Mouse (Mus musculus): ENCODE results near the gene Eps8. TPM values are rescaled to one million over a fixed set of nuclear protein-coding genes. Genes with fewer than 3 reads are reported as not detected.

Eps8 gene
- polyA plus RNA-seq, 1 experiment, result 17.7 TPM

- no peaks in the 10 kb centered on the region for H3K27me3 ChIP-seq (ENCODE audit: control insufficient read depth, insufficient read depth, low read length, poor library complexity, severe bottlenecking)
- H3K9ac ChIP-seq (ENCODE audit: low read depth, poor library complexity, severe bottlenecking), result no peak overlapping the region
- H3K27ac ChIP-seq (ENCODE audit: insufficient read depth, low read length), result no peak overlapping the region
- no peaks in the 10 kb centered on the region for H3K9me3 ChIP-seq (replicated peaks; ENCODE audit: control insufficient read depth, insufficient read depth, low read length, poor library complexity, severe bottlenecking)
- peaks cover 1% of the 10 kb centered on the region for H3K4me1 ChIP-seq (ENCODE audit: control insufficient read depth, insufficient read depth, low read length)
- TF ChIP-seq POLR2A (IDR thresholded peaks at IDR 0.05; ENCODE audit: insufficient read depth, low read length) (no peak), CTCF (IDR thresholded peaks at IDR 0.05; ENCODE audit: low read depth, low read length) (no peak), EP300 (IDR thresholded peaks at IDR 0.05; ENCODE audit: insufficient read depth, low read depth, low read length) (no peak)
- no peaks in the 10 kb centered on the region for H3K36me3 ChIP-seq (ENCODE audit: control insufficient read depth, insufficient read depth, low read length, poor library complexity, severe bottlenecking)
- no peak overlapping the region for H3K4me3 ChIP-seq (ENCODE audit: low read depth, low read length)
Observed at GRCm38 (mm10) chr6:137570019-137570418, 84.7 kb downstream of the Eps8 start.

GRCm38 (mm10) chr6:137569071-137569470 lies 85.6 kb downstream of the Eps8 start:
- Histone ChIP-seq H3K9ac (ENCODE audit: low read depth, poor library complexity, severe bottlenecking) (no peak overlapping the region), H3K36me3 (ENCODE audit: control insufficient read depth, insufficient read depth, low read length, poor library complexity, severe bottlenecking) (no peaks in the 10 kb centered on the region), H3K4me1 (ENCODE audit: control insufficient read depth, insufficient read depth, low read length) (peaks cover 1% of the 10 kb centered on the region), H3K27me3 (ENCODE audit: control insufficient read depth, insufficient read depth, low read length, poor library complexity, severe bottlenecking) (no peaks in the 10 kb centered on the region), H3K4me3 (ENCODE audit: low read depth, low read length) (no peak overlapping the region), H3K9me3 (replicated peaks; ENCODE audit: control insufficient read depth, insufficient read depth, low read length, poor library complexity, severe bottlenecking) (no peaks in the 10 kb centered on the region), H3K27ac (ENCODE audit: insufficient read depth, low read length) (no peak overlapping the region)
- TF ChIP-seq EP300 (IDR thresholded peaks at IDR 0.05; ENCODE audit: insufficient read depth, low read depth, low read length), result no peak
- no peak for TF ChIP-seq POLR2A (IDR thresholded peaks at IDR 0.05; ENCODE audit: insufficient read depth, low read length)
- no peak for TF ChIP-seq CTCF (IDR thresholded peaks at IDR 0.05; ENCODE audit: low read depth, low read length)

- H3K4me1 ChIP-seq (ENCODE audit: control insufficient read depth, insufficient read depth, low read length), result peaks cover 3% of the 10 kb centered on the region
- H3K9me3 ChIP-seq (replicated peaks; ENCODE audit: control insufficient read depth, insufficient read depth, low read length, poor library complexity, severe bottlenecking), result no peaks in the 10 kb centered on the region
- no peaks in the 10 kb centered on the region for H3K27me3 ChIP-seq (ENCODE audit: control insufficient read depth, insufficient read depth, low read length, poor library complexity, severe bottlenecking)
- H3K4me3 ChIP-seq (ENCODE audit: low read depth, low read length), result no peak overlapping the region
- H3K36me3 ChIP-seq (ENCODE audit: control insufficient read depth, insufficient read depth, low read length, poor library complexity, severe bottlenecking), result no peaks in the 10 kb centered on the region
- TF ChIP-seq CTCF (IDR thresholded peaks at IDR 0.05; ENCODE audit: low read depth, low read length) (no peak), POLR2A (IDR thresholded peaks at IDR 0.05; ENCODE audit: insufficient read depth, low read length) (no peak), EP300 (IDR thresholded peaks at IDR 0.05; ENCODE audit: insufficient read depth, low read depth, low read length) (no peak)
- H3K27ac ChIP-seq (ENCODE audit: insufficient read depth, low read length), result no peak overlapping the region
- no peak overlapping the region for H3K9ac ChIP-seq (ENCODE audit: low read depth, poor library complexity, severe bottlenecking)
Observed at GRCm38 (mm10) chr6:137565890-137566289, 88.8 kb downstream of the Eps8 start.

- no peak for TF ChIP-seq CTCF (IDR thresholded peaks at IDR 0.05; ENCODE audit: low read depth, low read length)
- no peak for TF ChIP-seq POLR2A (IDR thresholded peaks at IDR 0.05; ENCODE audit: insufficient read depth, low read length)
- no peak overlapping the region for H3K27ac ChIP-seq (ENCODE audit: insufficient read depth, low read length)
- no peak overlapping the region for H3K4me3 ChIP-seq (ENCODE audit: low read depth, low read length)
- peaks cover 5% of the 10 kb centered on the region for H3K4me1 ChIP-seq (ENCODE audit: control insufficient read depth, insufficient read depth, low read length)
- H3K27me3 ChIP-seq (ENCODE audit: control insufficient read depth, insufficient read depth, low read length, poor library complexity, severe bottlenecking), result no peaks in the 10 kb centered on the region
- H3K9me3 ChIP-seq (replicated peaks; ENCODE audit: control insufficient read depth, insufficient read depth, low read length, poor library complexity, severe bottlenecking), result no peaks in the 10 kb centered on the region
- no peak overlapping the region for H3K9ac ChIP-seq (ENCODE audit: low read depth, poor library complexity, severe bottlenecking)
- H3K36me3 ChIP-seq (ENCODE audit: control insufficient read depth, insufficient read depth, low read length, poor library complexity, severe bottlenecking), result no peaks in the 10 kb centered on the region
Observed at GRCm38 (mm10) chr6:137565454-137565853, 89.2 kb downstream of the Eps8 start.

- Histone ChIP-seq H3K9ac (ENCODE audit: low read depth, poor library complexity, severe bottlenecking) (no peak overlapping the region), H3K36me3 (ENCODE audit: control insufficient read depth, insufficient read depth, low read length, poor library complexity, severe bottlenecking) (no peaks in the 10 kb centered on the region), H3K9me3 (replicated peaks; ENCODE audit: control insufficient read depth, insufficient read depth, low read length, poor library complexity, severe bottlenecking) (no peaks in the 10 kb centered on the region), H3K4me3 (ENCODE audit: low read depth, low read length) (no peak overlapping the region), H3K27ac (ENCODE audit: insufficient read depth, low read length) (no peak overlapping the region), H3K4me1 (ENCODE audit: control insufficient read depth, insufficient read depth, low read length) (peaks cover 6% of the 10 kb centered on the region), H3K27me3 (ENCODE audit: control insufficient read depth, insufficient read depth, low read length, poor library complexity, severe bottlenecking) (no peaks in the 10 kb centered on the region)
- TF ChIP-seq POLR2A (IDR thresholded peaks at IDR 0.05; ENCODE audit: insufficient read depth, low read length), result no peak
- TF ChIP-seq EP300 (IDR thresholded peaks at IDR 0.05; ENCODE audit: insufficient read depth, low read depth, low read length), result 0 out of 2 replicates have a peak, but pooled peaks have one; percentile 28
Observed at GRCm38 (mm10) chr6:137560358-137560859, 94.3 kb downstream of the Eps8 start.

- no peak overlapping the region for H3K4me3 ChIP-seq (ENCODE audit: low read depth, low read length)
- TF ChIP-seq EP300 (IDR thresholded peaks at IDR 0.05; ENCODE audit: insufficient read depth, low read depth, low read length) (no peak), POLR2A (IDR thresholded peaks at IDR 0.05; ENCODE audit: insufficient read depth, low read length) (no peak), CTCF (IDR thresholded peaks at IDR 0.05; ENCODE audit: low read depth, low read length) (no peak)
- no peaks in the 10 kb centered on the region for H3K9me3 ChIP-seq (replicated peaks; ENCODE audit: control insufficient read depth, insufficient read depth, low read length, poor library complexity, severe bottlenecking)
- H3K27ac ChIP-seq (ENCODE audit: insufficient read depth, low read length), result no peak overlapping the region
- H3K4me1 ChIP-seq (ENCODE audit: control insufficient read depth, insufficient read depth, low read length), result peaks cover 6% of the 10 kb centered on the region
- H3K27me3 ChIP-seq (ENCODE audit: control insufficient read depth, insufficient read depth, low read length, poor library complexity, severe bottlenecking), result no peaks in the 10 kb centered on the region
- no peaks in the 10 kb centered on the region for H3K36me3 ChIP-seq (ENCODE audit: control insufficient read depth, insufficient read depth, low read length, poor library complexity, severe bottlenecking)
- no peak overlapping the region for H3K9ac ChIP-seq (ENCODE audit: low read depth, poor library complexity, severe bottlenecking)
Observed at GRCm38 (mm10) chr6:137558840-137559239, 95.8 kb downstream of the Eps8 start.

Data from ES-Bruce4 (cell line).